Comparison of ENCODE assay signal across 23 mouse cellular contexts in genomic region chr1:156999272-156999671, GRCm38 (mm10).
"Had no signal": no experiment of that assay in that cellular context is flagged by ENCODE, and none has a peak within 500 bp of the region (broad histone marks: within the 10 kb centered on the region; RNA-seq: fewer than 3 reads in every experiment).

No protein-coding gene starts in this region.

- H3K36me3 ChIP-seq: heart, embryonic 10.5 days; heart, embryonic 12.5 days; hindbrain, embryonic 13.5 days; intestine, embryonic 15.5 days; limb, embryonic 10.5 days; limb, embryonic 12.5 days had no signal

- H3K9me3 ChIP-seq: heart, embryonic 10.5 days; heart, embryonic 12.5 days; hindbrain, embryonic 13.5 days; intestine, embryonic 15.5 days; limb, embryonic 10.5 days; limb, embryonic 12.5 days had no signal

- H3K27me3 ChIP-seq: heart, embryonic 12.5 days; hindbrain, embryonic 13.5 days; intestine, embryonic 15.5 days; limb, embryonic 12.5 days had no signal

- H3K4me2 ChIP-seq: heart, embryonic 12.5 days; hindbrain, embryonic 13.5 days; intestine, embryonic 15.5 days; limb, embryonic 12.5 days had no signal

- H3K4me3 ChIP-seq: gastrocnemius, adult 2 months; heart, embryonic 10.5 days; heart, embryonic 12.5 days; hindbrain, embryonic 13.5 days; intestine, embryonic 15.5 days; layer of hippocampus, adult 2 months; left cerebral cortex, adult 2 months; limb, embryonic 10.5 days; limb, embryonic 12.5 days had no signal

- DNase-seq: gastrocnemius, adult 2 months; gastrocnemius, postnatal 10 days; gastrocnemius, postnatal 25 days; heart, adult 18-20 months; heart, postnatal 10 days; heart, postnatal 4 days; kidney, adult 18-20 months; kidney, adult 8-10 months; kidney, postnatal 10 days; kidney, postnatal 25 days; kidney, postnatal 4 days; liver had no signal

- ATAC-seq: hindbrain, embryonic 16.5 days; inflammation-experienced regulatory T-cells, adult 6 months; intestine, embryonic 15.5 days; intestine, postnatal 0 days had no signal

- H3K9ac ChIP-seq: heart, embryonic 12.5 days; hindbrain, embryonic 13.5 days; intestine, embryonic 15.5 days; limb, embryonic 12.5 days had no signal

- H3K27ac ChIP-seq: gastrocnemius, adult 2 months; heart, embryonic 10.5 days; hindbrain, embryonic 13.5 days; intestine, embryonic 15.5 days; layer of hippocampus, adult 2 months; left cerebral cortex, adult 2 months; limb, embryonic 12.5 days had no signal
